Mouse (Mus musculus) midbrain, embryonic 13.5 days (tissue): ENCODE measurements at regions not wholly inside any gene's neighbourhood (a gene's known extent, or its start where the extent isn't known, plus 50 kb on each side); places are given as distances from the start of the nearest gene placed in this dataset.

ENCODE experiments used
- ATAC-seq: fragments of 200-750 bp; cut with Nextera tagmentation; 2 replicates; pipeline ENCODE4 v1.8.0; 2017; ENCODE audit warnings: mild to moderate bottlenecking, moderate TSS enrichment, moderate library complexity
- H3K27ac ChIP-seq: fragments of 300-500 bp; sonication (generic); 2 replicates; pipeline ENCODE4 v1.5.1; 2015; ENCODE audit warnings: inconsistent platforms, mild to moderate bottlenecking, moderate library complexity
- H3K27me3 ChIP-seq: fragments of 300-500 bp; sonication (generic); 2 replicates; pipeline ENCODE4 v1.6.1; 2015; ENCODE audit warnings: mild to moderate bottlenecking, inconsistent platforms
- H3K36me3 ChIP-seq: fragments of 300-500 bp; sonication (generic); 2 replicates; pipeline ENCODE4 v1.6.1; 2015; ENCODE audit warnings: mild to moderate bottlenecking, inconsistent platforms
- H3K4me1 ChIP-seq: fragments of 300-500 bp; sonication (generic); replicated peaks from 2 replicates; pipeline ENCODE4 v1.6.1; 2015; ENCODE audit warnings: inconsistent platforms
- H3K4me2 ChIP-seq: fragments of 300-500 bp; sonication (generic); replicated peaks from 2 replicates; pipeline ENCODE4 v1.6.1; 2015; ENCODE audit warnings: moderate library complexity, mild to moderate bottlenecking, inconsistent platforms
- H3K4me3 ChIP-seq: fragments of 300-500 bp; sonication (generic); replicated peaks from 2 replicates; pipeline ENCODE4 v1.5.1; 2015; ENCODE audit warnings: mild to moderate bottlenecking, inconsistent platforms
- H3K9ac ChIP-seq: fragments of 300-500 bp; sonication (generic); replicated peaks from 2 replicates; pipeline ENCODE4 v1.6.1; 2015; ENCODE audit warnings: mild to moderate bottlenecking, inconsistent platforms
- H3K9me3 ChIP-seq: fragments of 300-500 bp; sonication (generic); 2 replicates; pipeline ENCODE4 v1.6.1; 2016; ENCODE audit warnings: mild to moderate bottlenecking, inconsistent platforms
- WGBS: fragments of 180-500 bp; shearing (Covaris S2); methylation state at CpG from one replicate; pipeline ENCODE4 v1.1.7; 2015; 5-methylcytosine and 5-hydroxymethylcytosine counted together

- Histone ChIP-seq H3K4me2 (no peak overlapping the region), H3K36me3 (no peaks in the 10 kb centered on the region), H3K4me1 (0 out of 2 replicates have a peak, but pooled peaks cover 4% of the 10 kb centered on the region), H3K27ac (no peak overlapping the region), H3K27me3 (no peaks in the 10 kb centered on the region), H3K4me3 (no peak overlapping the region), H3K9ac (no peak overlapping the region), H3K9me3 (no peaks in the 10 kb centered on the region)
- ATAC-seq, result peak; percentile 70; the same call in 1 of the 2 replicates
- WGBS, result 15% methylated on average over 4 of the region's 4 CpGs
Observed at GRCm38 (mm10) chr6:67146708-67147107, 91.3 kb upstream of the Serbp1 start.

DNA sequence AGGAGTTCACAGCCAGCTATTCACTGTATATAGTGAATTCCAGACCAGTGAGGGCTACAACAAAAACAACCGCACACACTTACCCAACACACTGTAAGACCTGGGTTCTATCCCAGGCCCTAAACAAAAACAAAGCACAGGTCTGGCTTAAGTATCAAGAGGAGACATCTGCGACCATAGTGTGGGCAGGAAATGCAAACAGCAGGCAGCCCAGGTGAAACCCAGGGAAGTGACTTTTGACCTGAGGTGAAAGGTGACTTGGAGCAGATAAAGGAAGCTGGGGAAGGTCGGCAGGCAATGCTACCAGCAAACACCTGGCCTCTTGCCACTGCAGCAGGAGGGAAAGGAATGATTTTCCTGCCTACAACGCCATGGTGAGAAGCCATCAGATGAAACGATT, 92.0 kb upstream of the Serbp1 start:
- H3K9ac ChIP-seq, result no peak overlapping the region
- ATAC-seq, result no peak
- WGBS, result 57% methylated on average over 5 of the region's 5 CpGs

GRCm38 (mm10) chr6:67144946-67145716, 92.8 kb upstream of the Serbp1 start:
- Histone ChIP-seq H3K9me3 (no peaks in the 10 kb centered on the region), H3K9ac (no peak overlapping the region), H3K27me3 (no peaks in the 10 kb centered on the region), H3K27ac (no peak overlapping the region), H3K4me1 (0 out of 2 replicates have a peak, but pooled peaks cover 4% of the 10 kb centered on the region), H3K4me3 (no peak overlapping the region), H3K4me2 (no peak overlapping the region), H3K36me3 (no peaks in the 10 kb centered on the region)
- ATAC-seq, result no peak
- WGBS, result 79% methylated on average over 13 of the region's 13 CpGs

More for the DNA sequence above, 92.0 kb upstream of the Serbp1 start:
- Histone ChIP-seq H3K27me3 (no peaks in the 10 kb centered on the region), H3K4me2 (no peak overlapping the region), H3K4me3 (no peak overlapping the region), H3K4me1 (0 out of 2 replicates have a peak, but pooled peaks cover 4% of the 10 kb centered on the region), H3K36me3 (no peaks in the 10 kb centered on the region), H3K9me3 (no peaks in the 10 kb centered on the region), H3K27ac (no peak overlapping the region)

- no peak overlapping the region for H3K27ac ChIP-seq
- H3K36me3 ChIP-seq, result no peaks in the 10 kb centered on the region
- no peak overlapping the region for H3K9ac ChIP-seq
- no peak for ATAC-seq
- H3K27me3 ChIP-seq, result no peaks in the 10 kb centered on the region
- H3K9me3 ChIP-seq, result no peaks in the 10 kb centered on the region
- no peak overlapping the region for H3K4me2 ChIP-seq
- 36% methylated on average over 4 of the region's 4 CpGs for WGBS
- 0 out of 2 replicates have a peak, but pooled peaks cover 4% of the 10 kb centered on the region for H3K4me1 ChIP-seq
- H3K4me3 ChIP-seq, result no peak overlapping the region
Observed at GRCm38 (mm10) chr6:67142179-67142578, 95.8 kb upstream of the Serbp1 start.

DNA sequence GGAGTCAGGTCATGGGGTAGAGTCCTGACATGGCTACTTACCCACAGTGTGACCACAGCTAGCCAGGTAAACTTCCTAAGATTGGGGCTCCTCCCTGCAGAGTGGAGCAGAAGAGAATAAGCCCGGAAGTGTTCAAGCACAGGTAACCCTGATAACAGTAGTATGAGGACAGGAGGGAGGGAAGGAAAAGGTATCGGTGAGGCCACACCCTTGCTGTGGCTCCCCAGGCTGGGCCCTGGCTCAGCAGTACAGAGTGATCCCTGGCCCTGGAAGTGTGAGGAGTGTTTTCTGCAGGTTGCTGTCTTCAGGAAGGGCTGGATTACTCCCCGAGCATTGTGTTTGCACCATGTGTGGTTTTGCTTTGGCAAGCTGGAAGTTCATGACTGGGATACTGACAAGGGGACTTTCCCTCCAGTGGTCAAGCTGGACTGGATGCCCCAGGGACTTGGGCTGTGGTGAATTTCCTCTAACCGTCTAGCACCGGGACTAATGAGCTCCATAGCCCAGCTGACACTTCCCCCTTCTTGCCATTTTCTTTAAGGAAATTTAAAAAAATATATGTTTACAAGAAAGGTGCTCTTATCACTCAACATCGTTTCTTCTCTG, 97.2 kb upstream of the Serbp1 start:
- Histone ChIP-seq H3K9ac (no peak overlapping the region), H3K4me2 (no peak overlapping the region), H3K4me3 (no peak overlapping the region), H3K36me3 (no peaks in the 10 kb centered on the region), H3K9me3 (no peaks in the 10 kb centered on the region), H3K27ac (no peak overlapping the region), H3K27me3 (no peaks in the 10 kb centered on the region), H3K4me1 (no peaks in the 10 kb centered on the region)
- WGBS, result 82% methylated on average over 6 of the region's 6 CpGs
- ATAC-seq, result no peak

- H3K27me3 ChIP-seq, result no peaks in the 10 kb centered on the region
- H3K4me3 ChIP-seq, result no peak overlapping the region
- no peak for ATAC-seq
- no peaks in the 10 kb centered on the region for H3K36me3 ChIP-seq
- H3K9me3 ChIP-seq, result no peaks in the 10 kb centered on the region
- no peak overlapping the region for H3K4me2 ChIP-seq
- no peak overlapping the region for H3K9ac ChIP-seq
- H3K27ac ChIP-seq, result no peak overlapping the region
- 92% methylated on average over 3 of the region's 3 CpGs for WGBS
- H3K4me1 ChIP-seq, result no peaks in the 10 kb centered on the region
Observed at GRCm38 (mm10) chr6:67139012-67139375, 99.0 kb upstream of the Serbp1 start.

- WGBS, result 75% methylated on average over 13 of the region's 13 CpGs
- ATAC-seq, result no peak
- Histone ChIP-seq H3K4me1 (no peaks in the 10 kb centered on the region), H3K4me3 (no peak overlapping the region), H3K4me2 (no peak overlapping the region), H3K9me3 (no peaks in the 10 kb centered on the region), H3K9ac (no peak overlapping the region), H3K36me3 (no peaks in the 10 kb centered on the region), H3K27me3 (no peaks in the 10 kb centered on the region), H3K27ac (no peak overlapping the region)
Observed at GRCm38 (mm10) chr6:67138302-67139011, 99.5 kb upstream of the Serbp1 start.

- H3K27ac ChIP-seq, result no peak overlapping the region
- H3K9ac ChIP-seq, result no peak overlapping the region
- H3K4me3 ChIP-seq, result no peak overlapping the region
- H3K9me3 ChIP-seq, result no peaks in the 10 kb centered on the region
- no peaks in the 10 kb centered on the region for H3K27me3 ChIP-seq
- H3K36me3 ChIP-seq, result no peaks in the 10 kb centered on the region
- no peak overlapping the region for H3K4me2 ChIP-seq
- H3K4me1 ChIP-seq, result no peaks in the 10 kb centered on the region
- 67% methylated on average over 4 of the region's 4 CpGs for WGBS
- ATAC-seq, result no peak
Observed at GRCm38 (mm10) chr6:67137482-67137881, 100.2 kb upstream of the Gadd45a start.

- Histone ChIP-seq H3K36me3 (no peaks in the 10 kb centered on the region), H3K4me3 (no peak overlapping the region), H3K4me2 (no peak overlapping the region), H3K9me3 (no peaks in the 10 kb centered on the region), H3K27ac (no peak overlapping the region), H3K9ac (no peak overlapping the region), H3K27me3 (no peaks in the 10 kb centered on the region), H3K4me1 (no peaks in the 10 kb centered on the region; the same call in 1 of the 2 replicates)
- WGBS, result 71% methylated on average over 1 of the region's 1 CpGs
- ATAC-seq, result no peak
Observed at GRCm38 (mm10) chr6:67134915-67135314, 97.7 kb upstream of the Gadd45a start.

- H3K27ac ChIP-seq, result no peak overlapping the region
- 74% methylated on average over 11 of the region's 11 CpGs for WGBS
- no peaks in the 10 kb centered on the region; the same call in 1 of the 2 replicates for H3K4me1 ChIP-seq
Observed at GRCm38 (mm10) chr6:67130540-67131301, 93.5 kb upstream of the Gadd45a start.

DNA sequence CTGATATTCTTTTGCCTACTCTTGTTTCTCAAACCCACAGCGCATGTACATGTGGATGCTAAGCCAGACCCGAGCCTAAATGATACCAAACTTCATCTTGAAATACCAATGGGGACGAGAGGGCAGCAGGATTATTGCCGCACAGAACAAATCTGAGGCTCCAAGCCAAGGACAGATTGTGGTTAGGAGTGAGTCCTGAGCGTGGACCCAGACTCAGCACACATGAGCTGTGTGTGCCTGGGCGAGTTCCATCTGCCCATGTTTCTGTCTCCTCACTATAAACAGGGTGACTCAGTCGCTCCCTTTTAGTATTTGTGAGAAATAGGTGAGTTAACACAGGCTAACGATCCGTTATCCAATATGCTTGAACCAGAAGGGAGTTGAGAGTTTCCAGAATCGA, 92.4 kb upstream of the Gadd45a start:
- 90% methylated on average over 10 of the region's 10 CpGs for WGBS
- H3K27ac ChIP-seq, result no peak overlapping the region
- no peak overlapping the region for H3K4me3 ChIP-seq
- H3K4me2 ChIP-seq, result no peak overlapping the region
- no peaks in the 10 kb centered on the region for H3K9me3 ChIP-seq
- H3K9ac ChIP-seq, result no peak overlapping the region
- ATAC-seq, result no peak
- no peaks in the 10 kb centered on the region for H3K36me3 ChIP-seq
- no peaks in the 10 kb centered on the region; the same call in 1 of the 2 replicates for H3K4me1 ChIP-seq
- no peaks in the 10 kb centered on the region for H3K27me3 ChIP-seq

More at GRCm38 (mm10) chr6:67130540-67131301, 93.5 kb upstream of the Gadd45a start:
- H3K36me3 ChIP-seq, result no peaks in the 10 kb centered on the region
- H3K9me3 ChIP-seq, result no peaks in the 10 kb centered on the region
- H3K27me3 ChIP-seq, result no peaks in the 10 kb centered on the region
- no peak overlapping the region for H3K9ac ChIP-seq
- ATAC-seq, result no peak
- H3K4me2 ChIP-seq, result no peak overlapping the region
- no peak overlapping the region for H3K4me3 ChIP-seq
